In genomic region chr6:128968463-128968862, GRCm38 (mm10) we compare ENCODE assay signal across 28 mouse cellular contexts. TPM values are rescaled to one million over a fixed set of nuclear protein-coding genes. Genes with fewer than 3 reads are reported as not detected.
"Had no signal": no experiment of that assay in that cellular context is flagged by ENCODE, and none has a peak within 500 bp of the region (broad histone marks: within the 10 kb centered on the region; RNA-seq: fewer than 3 reads in every experiment).

No protein-coding gene starts in this region.

- H3K9ac ChIP-seq: liver, embryonic 13.5 days; lung, embryonic 14.5 days had no signal

- H3K4me3 ChIP-seq: liver, embryonic 13.5 days had no signal

- H3K27me3 ChIP-seq: liver, embryonic 13.5 days had no signal

- H3K36me3 ChIP-seq: liver, embryonic 13.5 days had no signal

- H3K27ac ChIP-seq: kidney, postnatal 0 days; liver, embryonic 13.5 days; macrophage; stomach, postnatal 0 days had no signal

- DNase-seq: kidney, adult 2 months; kidney, postnatal 25 days; liver, embryonic 13.5 days; lung, embryonic 14.5 days; midbrain, embryonic 14.5 days; right cerebral cortex, adult 18-20 months; right cerebral cortex, postnatal 14 days; right cerebral cortex, postnatal 4 days; thymus, adult 2 months; thymus, postnatal 14 days; thymus, postnatal 4 days had no signal

- ATAC-seq: intestine, postnatal 0 days; lung, postnatal 0 days had no signal

- H3K4me1 ChIP-seq: liver, embryonic 13.5 days had no signal

- H3K9me3 ChIP-seq: liver, embryonic 13.5 days had no signal

RNA-seq across cellular contexts. Expression of gene Clec2g, which starts 34.3 kb away (rescaled TPM):
- total RNA-seq: layer of hippocampus, postnatal 14 days; liver, adult 2 months; megakaryocyte-erythroid progenitor cell, adult 5-6 weeks; midbrain, postnatal 0 days had no signal
- polyA plus RNA-seq: intestine, postnatal 0 days; kidney, adult 2 months; kidney, embryonic 14.5 days; kidney, postnatal 0 days; large intestine, adult 2 months; limb, embryonic 11.5 days; liver, adult 2 months; liver, embryonic 13.5 days; liver, embryonic 16.5 days; lung, embryonic 14.5 days; lung, postnatal 0 days; macrophage; midbrain, embryonic 11.5 days; midbrain, embryonic 14.5 days; midbrain, postnatal 0 days; neural tube, embryonic 11.5 days; neural tube, embryonic 14.5 days; stomach, embryonic 14.5 days had no signal
